Mouse (Mus musculus) fibroblast of lung, adult 2 months (primary cell): ENCODE data around the gene Zfp593.

Experiments used
- DNase-seq: peaks from one replicate; pipeline ENCODE4 v3.0.0-alpha.2; 2011; ENCODE audit warnings: low read depth

The Zfp593 gene

DNA sequence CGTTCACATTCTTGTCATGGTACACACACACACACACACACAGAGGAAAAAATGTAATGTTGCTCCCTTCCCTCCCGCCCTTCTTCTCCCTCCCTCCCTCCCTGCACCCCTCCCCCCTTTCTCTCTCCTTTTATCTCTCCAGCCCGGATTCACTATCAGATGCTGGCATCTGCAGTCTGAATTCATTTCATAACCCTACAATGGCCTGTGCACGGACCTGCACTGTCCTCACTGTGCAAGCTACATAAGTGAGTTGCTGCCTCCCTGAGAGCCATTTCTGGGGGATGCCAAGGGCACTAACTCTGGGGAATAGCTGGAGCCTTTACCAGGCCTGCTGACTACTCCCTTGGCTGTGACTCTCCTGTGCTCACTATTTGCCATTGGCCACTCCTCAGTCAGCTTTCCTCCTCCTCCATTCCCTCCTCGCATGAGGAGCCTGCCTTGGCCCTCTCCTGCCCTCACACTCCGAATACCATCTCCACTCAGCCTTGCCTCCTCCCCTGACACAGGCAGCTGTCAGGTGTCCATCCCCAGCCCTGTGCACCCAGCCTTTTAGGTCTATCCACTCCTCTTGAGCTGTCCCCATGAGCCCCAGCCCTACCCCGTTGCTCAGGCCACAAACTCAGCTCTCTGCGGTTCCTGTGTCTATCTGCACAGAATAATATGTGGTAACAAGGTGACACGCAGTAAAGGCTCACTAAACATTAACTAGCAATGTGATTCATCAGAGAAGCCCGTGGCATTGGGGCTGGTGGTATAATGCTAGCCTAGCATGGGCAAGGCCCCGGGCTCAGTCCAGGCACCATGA lies 22.4 kb downstream of the Zfp593 start:
- no peak for DNase-seq

DNA sequence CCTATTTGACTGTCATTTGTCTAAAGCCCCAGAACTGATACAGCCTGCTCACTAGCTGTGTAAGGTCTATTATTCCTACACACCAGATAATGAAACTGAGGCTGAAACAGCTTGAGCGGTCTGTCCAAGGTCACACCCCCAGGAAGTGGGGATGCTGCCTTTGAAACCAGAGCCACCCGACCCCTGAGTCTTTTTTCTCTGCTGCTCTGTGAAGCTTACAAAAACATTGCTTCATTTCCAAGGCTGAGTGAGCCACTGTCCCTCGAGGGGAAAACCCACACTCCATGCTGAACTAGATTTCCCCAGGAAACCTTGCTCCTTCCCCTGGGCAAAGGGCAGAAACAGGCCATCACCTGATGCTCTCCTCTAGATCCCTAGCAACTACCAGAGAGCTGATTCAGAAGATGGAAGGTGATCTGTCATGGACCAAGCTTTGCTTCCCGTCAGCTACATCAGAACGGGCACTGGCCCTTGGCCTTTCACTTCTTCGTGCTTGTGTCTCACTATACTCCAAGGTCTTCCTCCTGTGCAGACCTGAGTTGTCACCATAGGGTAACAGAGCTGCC lies 38.8 kb downstream of the Zfp593 start:
- no peak for DNase-seq

DNA sequence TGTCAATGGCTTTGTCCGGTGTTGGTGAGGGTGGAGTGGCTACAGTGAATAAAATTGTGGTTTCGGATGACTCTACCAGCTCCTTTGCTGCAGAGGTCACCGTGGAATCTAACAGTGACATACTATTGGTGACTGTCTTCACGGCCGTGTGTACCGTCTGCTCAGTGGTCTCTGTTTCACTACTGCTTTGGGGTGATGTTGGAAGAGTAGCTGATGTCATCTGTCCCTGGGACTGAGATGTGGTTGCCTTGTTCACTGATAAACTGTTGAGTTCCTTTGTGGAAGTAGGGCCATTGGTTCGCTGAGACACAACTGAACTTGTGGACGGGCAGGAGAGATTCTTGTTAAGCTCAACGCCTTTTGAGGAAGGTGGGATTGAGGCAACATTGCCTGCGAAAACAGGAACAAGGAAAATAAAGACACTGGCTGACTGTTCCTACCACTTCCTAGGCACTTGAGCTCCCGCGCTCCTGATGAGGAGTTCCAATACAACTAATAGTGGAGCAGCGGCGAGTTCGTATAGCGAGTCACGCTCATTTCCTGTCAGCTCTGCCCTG lies 42.0 kb downstream of the Zfp593 start:
- no peak for DNase-seq

DNA sequence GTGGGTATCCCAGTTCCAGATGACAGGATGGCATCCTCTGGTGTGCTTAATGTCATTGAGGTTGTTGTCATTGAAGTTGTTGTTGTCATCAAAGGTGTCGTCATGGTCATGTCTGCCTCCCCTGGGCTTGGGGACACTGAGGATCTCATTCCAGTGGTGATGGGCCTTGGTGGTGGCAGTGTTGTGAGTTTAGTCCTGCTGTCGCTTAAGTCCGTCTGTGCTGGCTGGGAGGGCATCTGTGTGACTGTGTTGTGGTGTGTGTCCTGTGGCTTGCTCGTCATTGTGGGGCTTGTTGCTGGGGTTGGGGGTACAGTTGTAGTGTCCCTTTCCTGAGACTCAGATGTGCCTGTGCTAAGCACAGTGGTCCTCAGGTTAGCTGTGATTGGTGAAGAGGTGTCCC lies 42.5 kb downstream of the Zfp593 start, which contains the start of gene Gm7534:
Gm7534 (minus strand) TSS at position 101 of the 400 bp plus-strand sequence.
- no peak for DNase-seq

DNA sequence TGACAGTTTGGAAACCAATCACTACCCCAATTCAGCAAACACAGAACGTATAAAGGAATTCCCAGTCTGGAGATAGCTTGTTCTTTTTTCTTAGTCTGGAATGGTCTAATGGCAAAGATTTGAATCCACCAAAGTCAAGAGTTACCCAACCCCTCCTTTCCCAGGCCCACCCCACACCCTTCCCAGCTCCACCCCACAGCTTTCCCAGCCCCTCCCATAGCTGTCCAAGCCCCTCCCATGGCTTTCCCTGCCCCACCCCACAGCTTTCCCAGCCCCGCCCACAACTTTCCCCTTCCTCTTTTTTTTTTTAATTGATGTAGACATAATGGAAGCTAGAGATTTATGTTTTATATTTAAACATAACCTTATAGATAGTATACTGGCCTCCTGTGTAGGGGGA lies 46.0 kb downstream of the Zfp593 start:
- DNase-seq, result no peak
